Mouse (Mus musculus) A20 (cell line): ENCODE measurements around the gene Ccser1.
"Not testable (repeated sequence)": the region's sequence is repeated elsewhere in the genome, so short reads cannot be mapped to it uniquely, and the experiment has no call there.

ENCODE experiments used
- DNase-seq: peaks from one replicate; pipeline ENCODE4 v3.0.0-alpha.2; 2011; ENCODE audit warnings: low read depth, low spot score

The Ccser1 gene

DNA sequence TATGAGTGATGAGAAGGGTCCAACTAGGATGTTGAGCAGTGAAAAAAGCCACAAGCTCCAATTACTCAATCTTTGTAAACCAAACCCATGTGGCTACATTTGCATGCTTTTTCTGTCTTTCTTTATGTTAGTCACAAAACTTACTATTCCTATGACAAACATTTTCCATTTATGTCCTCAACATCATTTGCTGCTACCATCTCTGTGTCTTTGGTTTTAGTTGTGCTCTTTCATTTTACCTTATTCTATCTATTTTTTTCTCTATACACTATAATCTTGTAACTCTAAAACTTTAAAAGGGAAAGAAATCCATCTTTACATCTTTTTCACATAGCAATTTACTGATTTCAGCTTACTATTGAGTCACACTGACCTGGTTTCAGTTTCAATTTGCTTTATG is 834.2 kb downstream of the Ccser1 start:
- peak; percentile 17 for DNase-seq

DNA sequence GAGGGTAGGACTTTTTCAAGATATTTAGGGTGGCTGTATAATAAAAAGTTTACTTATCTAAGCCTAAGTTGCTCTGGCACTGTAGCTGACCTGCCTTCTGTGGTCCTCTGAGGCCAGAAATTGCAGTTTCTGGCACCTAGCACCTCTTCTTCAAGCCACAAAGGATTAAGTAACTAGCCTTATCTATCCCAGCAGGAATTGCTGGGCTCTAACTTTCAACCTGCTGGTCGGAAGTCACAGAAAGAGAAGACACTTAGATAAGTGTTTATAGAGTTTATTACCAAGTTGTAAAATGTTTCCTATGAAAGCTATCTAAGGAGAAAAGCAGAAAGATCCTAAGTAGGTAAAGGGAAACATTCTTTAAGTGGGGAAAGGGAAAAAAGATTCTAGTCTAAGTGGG is 864.3 kb downstream of the Ccser1 start:
- DNase-seq: no peak

DNA sequence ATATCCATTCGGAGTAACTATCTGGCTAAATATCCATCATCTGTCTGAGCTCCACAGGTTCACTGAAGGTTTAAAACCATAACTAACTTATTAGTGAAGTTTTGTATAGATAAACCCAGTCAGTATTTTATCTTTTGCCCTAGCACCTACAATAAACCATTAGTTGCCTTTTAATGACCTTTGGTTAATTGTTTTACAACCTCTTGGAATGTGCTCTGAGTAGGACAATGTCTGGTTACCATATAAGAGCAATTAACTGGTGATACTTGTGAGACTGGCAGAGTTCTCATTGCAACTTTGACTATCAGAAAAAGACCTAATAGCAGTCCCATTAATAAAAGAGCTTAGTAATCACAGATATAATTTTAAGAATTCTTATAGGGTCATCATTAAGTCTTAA is 864.9 kb downstream of the Ccser1 start:
- not testable (repeated sequence) for DNase-seq

DNA sequence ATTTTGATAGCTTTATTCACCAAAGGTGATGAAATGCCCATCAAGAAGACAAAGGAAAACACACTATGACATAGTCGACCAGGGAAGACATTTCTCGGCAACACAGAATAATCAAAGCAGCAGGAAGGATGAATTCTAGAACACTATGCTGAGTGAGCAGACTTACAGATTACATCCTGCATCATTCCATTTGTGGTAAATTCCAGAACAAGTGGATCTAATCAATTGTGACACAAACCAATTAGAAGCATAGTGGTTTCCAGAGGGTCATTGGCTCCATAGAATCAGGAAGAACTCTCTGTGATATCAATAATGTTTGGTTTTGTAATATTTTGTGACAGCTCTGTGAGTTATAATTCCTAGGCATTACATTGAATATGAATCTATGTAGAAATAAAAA is 875.2 kb downstream of the Ccser1 start:
- no peak for DNase-seq

- no peak for DNase-seq
Measured at GRCm38 (mm10) chr6:62066363-62067023, 886.4 kb downstream of the Ccser1 start.

DNA sequence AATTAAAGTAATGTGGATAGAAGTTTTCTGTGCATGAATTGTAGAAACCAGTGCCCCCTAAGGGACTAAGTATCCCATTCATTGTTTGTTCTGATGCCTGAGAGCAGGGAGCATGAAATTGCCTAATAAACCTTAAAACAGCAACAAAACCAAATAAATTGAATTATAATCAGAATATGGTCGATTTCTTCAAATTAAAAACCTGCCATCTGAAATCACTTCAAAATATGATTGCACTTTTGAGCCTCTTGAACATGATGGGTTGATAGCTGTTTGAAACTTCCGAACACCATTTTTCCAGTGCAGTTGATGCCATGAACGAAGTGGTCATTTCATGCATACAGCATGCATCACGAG is 886.9 kb downstream of the Ccser1 start:
- DNase-seq: no peak

GRCm38 (mm10) chr6:62105464-62105863 is 925.3 kb downstream of the Ccser1 start:
- DNase-seq: no peak

GRCm38 (mm10) chr6:62132531-62132930 is 952.4 kb downstream of the Ccser1 start:
- DNase-seq: no peak

- DNase-seq: no peak
Measured at GRCm38 (mm10) chr6:62160320-62160719, 980.2 kb downstream of the Ccser1 start.

- no peak for DNase-seq
Measured at GRCm38 (mm10) chr6:62162596-62162995, 982.5 kb downstream of the Ccser1 start.

GRCm38 (mm10) chr6:62163826-62164225 is 983.7 kb downstream of the Ccser1 start:
- no peak for DNase-seq

- DNase-seq: no peak
Measured at GRCm38 (mm10) chr6:62196496-62197188, 1016.5 kb downstream of the Ccser1 start.

- DNase-seq: no peak
Measured at GRCm38 (mm10) chr6:62198768-62199167, 1018.6 kb downstream of the Ccser1 start.

GRCm38 (mm10) chr6:62205013-62205412 is 1024.9 kb downstream of the Ccser1 start:
- no peak for DNase-seq

GRCm38 (mm10) chr6:62221856-62222255 is 1041.7 kb downstream of the Ccser1 start:
- no peak for DNase-seq

DNA sequence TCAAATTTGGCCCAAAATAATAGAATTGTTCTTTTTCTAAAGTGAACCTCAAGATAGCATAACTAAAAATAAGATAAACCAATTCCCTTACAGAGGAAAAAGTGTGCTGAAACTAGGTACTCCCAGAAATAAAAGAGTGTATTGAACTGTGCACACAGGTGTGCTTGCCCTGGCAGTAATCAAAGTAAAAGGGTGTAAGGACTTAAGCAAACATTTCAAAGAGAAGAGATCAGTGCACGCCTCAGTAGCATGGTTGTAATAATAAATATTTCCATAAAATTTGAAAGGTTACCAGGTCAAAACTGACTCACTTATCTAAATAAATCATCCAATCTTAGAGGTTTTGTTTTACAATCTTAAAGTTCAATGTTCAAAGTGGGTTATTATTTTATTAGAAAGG is 1083.8 kb downstream of the Ccser1 start:
- DNase-seq: no peak

- DNase-seq: no peak
Measured at GRCm38 (mm10) chr6:62264525-62264924, 1084.4 kb downstream of the Ccser1 start.

DNA sequence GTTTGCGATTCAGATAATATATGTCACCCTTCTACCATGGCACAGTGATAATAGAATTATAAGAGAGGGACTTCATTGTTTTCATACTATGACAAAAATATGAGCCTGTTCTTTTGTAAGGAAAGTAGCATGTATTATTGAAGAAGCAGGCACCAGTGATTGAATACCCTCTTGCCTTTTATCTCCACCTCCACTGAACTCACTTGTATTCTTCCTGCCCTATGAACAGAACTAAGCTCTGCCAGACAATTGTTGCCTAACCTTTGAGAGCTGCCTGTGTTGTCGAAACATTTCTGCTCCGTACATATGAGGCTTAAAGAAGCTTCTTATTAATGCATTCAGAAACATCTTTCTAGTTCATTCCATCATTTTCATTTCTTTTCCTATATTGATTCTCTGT is 1101.1 kb downstream of the Ccser1 start:
- no peak for DNase-seq

GRCm38 (mm10) chr6:62301576-62302312 is 1121.6 kb downstream of the Ccser1 start:
- no peak for DNase-seq

DNA sequence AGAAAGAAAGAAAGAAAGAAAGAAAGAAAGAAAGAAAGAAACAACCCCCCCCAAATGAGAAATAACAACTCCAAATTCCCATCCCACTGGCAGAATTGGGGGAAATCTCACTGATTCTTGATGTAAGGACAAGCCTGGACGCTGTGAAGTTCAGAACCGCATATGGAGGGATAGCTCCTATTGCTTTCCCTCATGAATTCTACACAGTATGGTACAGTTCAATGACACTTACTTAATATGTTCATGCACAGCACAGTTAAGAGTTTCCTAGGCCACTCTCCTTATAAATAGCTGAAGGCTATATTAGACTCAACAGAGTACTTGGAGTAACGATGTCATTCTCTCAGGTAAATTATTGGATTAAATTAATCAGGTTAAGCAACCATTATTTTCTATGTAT is 1138.5 kb downstream of the Ccser1 start:
- no peak for DNase-seq

- no peak for DNase-seq
Measured at GRCm38 (mm10) chr6:62340319-62340718, 1160.2 kb downstream of the Ccser1 start.

- no peak for DNase-seq
Measured at GRCm38 (mm10) chr6:62367802-62368201, 1187.7 kb downstream of the Ccser1 start.
